Comparison of ENCODE assay signal across 8 mouse cellular contexts in the genomic region with DNA sequence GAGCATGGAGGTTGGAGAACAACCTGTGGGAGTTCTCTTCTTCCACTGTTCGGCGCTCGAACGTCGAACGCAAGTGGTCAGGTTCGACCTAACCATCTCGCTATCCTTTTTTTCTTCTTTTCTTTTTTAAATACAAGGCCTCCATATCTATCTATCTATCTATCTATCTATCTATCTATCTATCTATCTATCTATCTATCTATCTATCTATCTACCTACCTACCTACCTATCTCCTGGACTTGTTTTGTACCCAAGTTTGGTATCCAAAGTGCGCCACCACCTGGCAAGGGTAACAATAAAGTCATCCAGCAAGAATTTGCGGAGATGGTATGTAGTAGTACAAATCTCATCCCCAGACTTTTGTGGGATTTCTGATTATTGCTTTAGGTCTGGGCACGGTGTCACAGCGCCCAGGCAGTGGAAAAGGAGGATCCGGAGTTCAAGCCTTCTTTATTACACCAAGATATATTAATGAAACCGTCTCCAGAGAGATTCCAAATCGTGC. TPM values are rescaled to one million over a fixed set of nuclear protein-coding genes. Genes with fewer than 3 reads are reported as not detected.
DNase-seq lines count a peak whose midpoint lies in the region; ATAC-seq and TF ChIP-seq lines count a peak whose summit lies in the region.

A gene (minus strand): TSS at position 51 of the 506 bp plus-strand sequence.

- H3K9ac ChIP-seq in lung, postnatal 0 days (replicated peaks; ENCODE audit: low read depth): peak within 1 kb of the TSS; percentile 73

- intact Hi-C loops in heart, postnatal 10 days (cut with DNase I): no loop called here

- H3K79me3 ChIP-seq in C2C12 (ENCODE audit: low read depth): peaks cover 57% of the 10 kb centered on the region

- no peak for TF ChIP-seq EP300 in lung, postnatal 0 days (IDR thresholded peaks at IDR 0.05)

- peak within 1 kb of the TSS; percentile 92 for H3ac ChIP-seq in C2C12 (ENCODE audit: control insufficient read depth, insufficient read length, low read depth)

- H3K36me3 ChIP-seq in C2C12 (ENCODE audit: control insufficient read depth, insufficient read depth): peaks cover 37% of the 10 kb centered on the region
- H3K36me3 ChIP-seq in lung, postnatal 0 days (ENCODE audit: insufficient read depth, low read length): peaks cover 5% of the 10 kb centered on the region
- H3K36me3 ChIP-seq in spleen, adult 2 months (ENCODE audit: control insufficient read depth, insufficient read depth, low read length): peaks cover 15% of the 10 kb centered on the region

- TF ChIP-seq CTCF in C2C12 (IDR thresholded peaks at IDR 0.05; ENCODE audit: control insufficient read depth, insufficient read depth, insufficient read length): no peak
- peak; percentile 53 for TF ChIP-seq CTCF in lung, postnatal 0 days (IDR thresholded peaks at IDR 0.05)
- peak; percentile 15; the same call in 1 of the 2 replicates for TF ChIP-seq CTCF in spleen, adult 2 months (IDR thresholded peaks at IDR 0.05; ENCODE audit: extremely low read depth, insufficient read depth, insufficient read length, insufficient replicate concordance)

- H3K4me1 ChIP-seq in lung, postnatal 0 days (ENCODE audit: insufficient read depth, low read depth, low read length): peaks cover 30% of the 10 kb centered on the region
- H3K4me1 ChIP-seq in spleen, adult 2 months (ENCODE audit: control insufficient read depth, insufficient read depth, insufficient read length): peaks cover 20% of the 10 kb centered on the region; the same call in 1 of the 2 replicates

- H3K4me3 ChIP-seq in C2C12 (ENCODE audit: insufficient read depth, poor library complexity, severe bottlenecking): peak within 1 kb of the TSS; percentile 84
- H3K4me3 ChIP-seq in lung, postnatal 0 days (ENCODE audit: low read depth, low read length): peak within 1 kb of the TSS; percentile 71
- H3K4me3 ChIP-seq in spleen, adult 2 months (ENCODE audit: extremely low read depth, insufficient read depth, insufficient read length): peak within 1 kb of the TSS; percentile 96

- peak within 1 kb of the TSS; percentile 74 for H3K4me2 ChIP-seq in lung, postnatal 0 days (replicated peaks; ENCODE audit: low read depth, low read length)

- H3K9me3 ChIP-seq in lung, postnatal 0 days (ENCODE audit: low read length): no peaks in the 10 kb centered on the region

- no peaks in the 10 kb centered on the region for H3K27me3 ChIP-seq in C2C12 (ENCODE audit: control insufficient read depth, insufficient read depth, insufficient read length)
- H3K27me3 ChIP-seq in lung, postnatal 0 days (replicated peaks; ENCODE audit: insufficient read depth, low read length): no peaks in the 10 kb centered on the region
- no peaks in the 10 kb centered on the region for H3K27me3 ChIP-seq in spleen, adult 2 months (ENCODE audit: control insufficient read depth, insufficient read depth, low read length)

- 11% methylated on average over 15 of the region's 15 CpGs for WGBS in lung, postnatal 0 days
- WGBS in spleen, adult 2 months: 10% methylated on average over 15 of the region's 15 CpGs

- peaks cover 92% of the 10 kb centered on the region for H3K79me2 ChIP-seq in C2C12 (ENCODE audit: control insufficient read depth, insufficient read depth)

- 0 out of 2 replicates have a peak, but pooled peaks have one; percentile 1 for ATAC-seq in erythroblast, adult 5-6 weeks (replicated peaks; ENCODE audit: low FRiP score, poor library complexity, severe bottlenecking)
- no peak for ATAC-seq in lung, postnatal 0 days

- no peak for TF ChIP-seq POLR2A in spleen, adult 2 months (IDR thresholded peaks at IDR 0.05; ENCODE audit: low read depth, low read length)

- peak within 1 kb of the TSS; percentile 86 for H3K27ac ChIP-seq in lung, postnatal 0 days (ENCODE audit: low read length)
- H3K27ac ChIP-seq in spleen, adult 2 months (ENCODE audit: insufficient read depth, low read length): peak within 1 kb of the TSS; percentile 67

- peak; percentile 73 for DNase-seq in ZHBTc4 (ENCODE audit: low read depth, low spot score)
- DNase-seq in heart, postnatal 10 days: peak in 1 of 2 experiments; percentile 48
- peak; percentile 62 to 73 for DNase-seq in kidney, postnatal 4 days
- DNase-seq in lung, postnatal 0 days (ENCODE audit: low spot score): peak; percentile 24
- peak; percentile 49 to 75 for DNase-seq in spleen, adult 2 months (ENCODE audit: low read depth in 1 of 2, low spot score in 2 of 2)
- DNase-seq in urinary bladder, adult 18-20 months (ENCODE audit: low spot score in 2 of 2): no peak

TF ChIP-seq in C2C12, 6 proteins besides CTCF, POLR2A, EP300 and RAD21:
- TF ChIP-seq CEBPB (IDR thresholded peaks at IDR 0.05; ENCODE audit: low read depth): no peak
- TF ChIP-seq FOSL1 (IDR thresholded peaks at IDR 0.05; ENCODE audit: insufficient read depth, low read length, poor library complexity, severe bottlenecking): no peak
- TF ChIP-seq MYOD1 (IDR thresholded peaks at IDR 0.05; ENCODE audit: control insufficient read depth, insufficient read length, low read depth): no peak
- no peak for TF ChIP-seq USF1 (IDR thresholded peaks at IDR 0.05; ENCODE audit: low read depth)
- TF ChIP-seq MYOG (IDR thresholded peaks at IDR 0.05; ENCODE audit: control insufficient read depth, extremely low read depth, insufficient read length): no peak
- TF ChIP-seq MAX (IDR thresholded peaks at IDR 0.05): no peak

RNA-seq across cellular contexts. Expression of the gene that starts here (rescaled TPM):
- 1,492 TPM for polyA plus RNA-seq in C2C12 (2012; fragmentation: generic; extraction: Trizol)
- 144 and 170 TPM in 2 replicates for total RNA-seq in erythroblast, adult 5-6 weeks (2015; ENCODE audit: low replicate concordance)
- total RNA-seq in erythroblast, adult 5-6 weeks (2017; ENCODE audit: low replicate concordance): 142 and 181 TPM in 2 replicates
- total RNA-seq in heart, postnatal 10 days (2021): 100 to 1,000 TPM; 406 to 408 TPM
- 675 and 704 TPM in 2 replicates for polyA plus RNA-seq in lung, postnatal 0 days (2015; fragmentation: Nextera tagmentation; extraction: Ambion mirVana)
- polyA plus RNA-seq in spleen, adult 2 months (2012; rRNA removed): 149 and 220 TPM in 2 replicates

Comparison
In these comparisons a context has a peak if more than half of its experiments do, and no peak if none do; other contexts are left out.
1. DNase-seq: peak in ZHBTc4 (single experiment), kidney, postnatal 4 days (2 of 2), lung, postnatal 0 days (single experiment) and spleen, adult 2 months (2 of 2); none in urinary bladder, adult 18-20 months (0 of 2).
2. Peak in every context shown above with its lines, with median percentiles within 50 percentile points of each other: H3K4me3 ChIP-seq.